Mouse (Mus musculus) adrenal gland, adult (tissue): Measurements from ENCODE around the gene Capns1.
"Not testable (repeated sequence)": the region's sequence is repeated elsewhere in the genome, so short reads cannot be mapped to it uniquely, and the experiment has no call there.

Experiments used
- DNase-seq, 2 experiments: peaks; one replicate each; pipeline ENCODE4 v3.0.0; 2022 to 2023; ENCODE audit warnings: low spot score in 1 of 2; ENCODE audit not compliant: inconsistent age in 2 of 2

Gene Capns1

DNA sequence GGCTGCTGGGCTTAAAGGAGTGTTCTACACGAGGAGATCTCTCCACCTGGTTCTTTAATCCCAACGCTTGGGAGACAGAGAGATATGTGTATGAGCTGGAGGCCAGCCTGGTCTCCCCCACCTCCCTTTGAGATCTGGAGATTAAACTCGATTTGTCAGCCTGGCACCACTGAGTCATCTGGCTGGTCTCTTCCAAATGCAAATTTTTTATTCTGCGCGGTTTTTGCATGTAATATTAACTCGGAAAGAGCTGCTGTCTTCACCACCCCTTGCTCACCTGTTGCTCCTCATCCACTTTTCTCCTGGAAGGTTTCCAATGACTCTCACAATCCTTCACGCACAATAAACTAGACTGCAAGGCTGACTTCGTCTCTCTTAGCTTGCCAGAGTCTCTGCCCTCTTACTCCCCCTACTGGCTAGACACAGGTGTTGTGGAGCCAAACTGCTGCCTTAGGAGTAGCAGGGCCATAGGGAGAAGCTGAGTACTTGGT is at the start of gene Capns1:
Capns1 (minus strand) TSS at position 331 of the 491 bp plus-strand sequence.
- DNase-seq = peak; percentile 70 to 91

DNA sequence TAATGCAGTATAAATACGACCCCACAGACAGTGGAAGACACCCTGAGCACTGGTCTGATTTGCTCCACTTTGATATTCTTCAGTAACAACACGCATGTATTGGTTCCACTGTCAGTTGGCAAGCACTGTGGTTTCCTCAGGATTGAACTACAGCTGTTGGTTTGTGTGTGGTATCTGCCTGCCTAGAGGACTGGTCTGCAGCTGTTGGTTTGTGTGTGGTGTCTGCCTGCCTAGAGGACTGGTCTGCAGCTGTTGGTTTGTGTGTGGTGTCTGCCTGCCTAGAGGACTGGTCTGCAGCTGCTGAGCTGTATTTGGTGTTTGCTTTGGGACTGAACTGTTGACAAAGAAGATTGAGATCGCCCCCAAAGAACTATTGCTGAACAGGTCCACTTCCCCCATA is 38.8 kb upstream of the Capns1 start:
- DNase-seq = not testable (repeated sequence)

DNA sequence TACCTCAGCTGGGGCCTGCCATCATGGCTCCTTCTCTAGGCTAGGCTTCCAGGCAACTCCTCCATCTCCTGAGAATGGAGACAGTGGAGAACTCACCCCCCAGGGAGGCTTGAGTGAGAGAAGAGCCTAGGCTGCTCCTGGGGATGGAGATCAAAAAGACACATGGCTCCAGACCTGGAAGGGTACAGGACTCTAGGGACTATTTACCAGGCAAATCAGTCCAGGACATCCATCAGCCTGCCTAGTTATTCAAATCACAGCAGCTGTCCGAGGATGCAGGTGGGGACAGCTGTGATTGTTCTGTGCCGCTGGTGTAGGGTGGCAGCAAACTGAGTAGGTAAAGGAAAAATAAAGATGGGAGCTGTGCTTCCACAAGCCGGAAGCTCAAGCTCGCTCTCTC is 37.0 kb upstream of the Capns1 start, which contains the start of gene Ovol3:
Ovol3 (minus strand) TSS at position 101 of the 400 bp plus-strand sequence.
- DNase-seq = no peak

DNA sequence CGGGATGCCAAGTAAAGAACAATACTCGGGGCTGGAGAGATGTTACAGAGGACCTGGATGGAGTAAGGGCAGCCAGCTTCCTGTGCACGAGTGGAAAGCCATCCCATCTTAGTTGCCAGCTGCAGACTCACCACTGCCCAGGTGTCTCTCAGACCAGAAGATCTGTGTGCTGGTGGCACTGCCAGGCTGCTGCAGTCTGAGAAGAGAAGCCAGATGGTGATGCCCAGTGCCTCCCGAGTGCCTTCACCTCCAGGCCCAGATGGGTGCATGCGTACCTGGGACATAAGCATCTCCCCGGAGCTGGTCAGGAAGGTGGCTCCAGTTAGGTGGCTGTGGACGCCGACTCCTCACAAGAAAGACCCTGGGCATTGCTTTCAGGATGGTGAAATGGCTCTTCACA is 36.5 kb upstream of the Capns1 start:
- DNase-seq = no peak

DNA sequence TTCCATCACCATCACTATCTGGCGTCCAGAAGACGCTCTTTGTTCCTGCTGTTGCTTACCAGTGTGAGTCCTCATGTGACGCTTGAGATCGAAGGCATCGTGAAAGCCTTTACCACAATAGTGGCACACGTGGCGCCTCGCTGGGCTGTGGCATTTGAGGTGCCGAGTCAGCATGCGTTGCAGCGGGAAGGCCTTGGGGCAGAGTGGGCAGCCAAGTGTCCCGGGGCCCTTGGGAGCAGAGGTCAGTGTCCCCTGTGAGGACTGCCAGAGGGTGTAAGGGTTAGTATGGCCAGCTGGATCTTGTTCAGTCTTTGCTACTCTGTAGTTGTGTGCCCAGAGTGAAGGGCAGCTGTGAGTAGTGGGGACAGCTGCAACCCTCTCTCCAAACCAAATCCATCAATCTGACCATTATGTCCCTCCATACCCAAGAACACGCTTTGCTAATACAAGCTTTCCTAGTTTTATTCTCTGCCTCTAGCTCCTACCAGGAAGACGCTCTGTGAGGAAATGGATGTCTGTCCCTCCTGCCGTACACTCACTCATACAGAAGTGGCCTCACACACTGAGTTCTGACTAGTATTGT is 35.8 kb upstream of the Capns1 start:
- DNase-seq = peak in 1 of 2 experiments; percentile 25

DNA sequence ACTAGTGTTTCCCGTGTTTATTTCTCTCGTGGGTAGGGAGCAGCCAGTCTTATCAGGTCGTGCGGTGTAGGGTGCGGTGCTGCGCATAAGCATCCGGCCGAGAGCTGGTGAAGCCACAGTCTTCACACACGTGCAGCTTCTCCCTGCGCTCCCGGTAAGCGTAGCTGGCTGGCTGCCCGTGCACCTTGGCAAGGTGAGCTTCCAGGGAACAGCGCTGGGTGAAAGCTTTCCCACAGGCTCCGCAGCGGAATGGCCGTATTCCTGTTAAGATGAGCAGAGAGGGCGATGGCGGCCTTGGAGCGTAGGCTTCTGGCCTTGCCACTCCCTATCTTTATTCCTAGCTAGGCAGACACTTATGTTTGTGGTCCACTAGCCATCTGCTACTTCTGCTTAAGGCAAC is 34.8 kb upstream of the Capns1 start:
- peak in 1 of 2 experiments; percentile 48 for DNase-seq

DNA sequence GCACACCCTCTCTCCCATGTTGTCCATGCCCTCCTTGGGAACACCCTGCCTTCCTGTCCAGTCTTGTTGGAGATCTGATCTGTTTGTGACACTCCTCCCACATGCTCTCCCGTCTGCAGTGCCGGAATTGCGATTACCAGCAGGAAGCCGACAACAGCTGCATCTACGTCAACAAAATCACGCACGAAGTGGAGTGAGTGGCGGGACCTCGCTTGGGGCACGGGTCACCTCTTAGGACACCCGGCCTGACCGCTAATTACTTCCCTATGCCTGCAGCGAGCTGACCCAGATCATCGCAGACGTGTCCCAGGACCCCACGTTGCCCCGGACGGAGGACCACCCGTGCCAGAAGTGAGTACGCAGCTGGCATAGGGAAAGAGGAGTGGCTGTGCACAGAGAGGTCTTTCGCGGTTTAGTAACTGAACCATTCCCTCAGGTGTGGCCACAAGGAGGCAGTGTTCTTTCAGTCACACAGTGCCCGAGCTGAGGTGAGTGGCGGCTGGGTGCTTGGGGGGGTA is 34.1 kb upstream of the Capns1 start:
- DNase-seq = peak; percentile 72 to 83

DNA sequence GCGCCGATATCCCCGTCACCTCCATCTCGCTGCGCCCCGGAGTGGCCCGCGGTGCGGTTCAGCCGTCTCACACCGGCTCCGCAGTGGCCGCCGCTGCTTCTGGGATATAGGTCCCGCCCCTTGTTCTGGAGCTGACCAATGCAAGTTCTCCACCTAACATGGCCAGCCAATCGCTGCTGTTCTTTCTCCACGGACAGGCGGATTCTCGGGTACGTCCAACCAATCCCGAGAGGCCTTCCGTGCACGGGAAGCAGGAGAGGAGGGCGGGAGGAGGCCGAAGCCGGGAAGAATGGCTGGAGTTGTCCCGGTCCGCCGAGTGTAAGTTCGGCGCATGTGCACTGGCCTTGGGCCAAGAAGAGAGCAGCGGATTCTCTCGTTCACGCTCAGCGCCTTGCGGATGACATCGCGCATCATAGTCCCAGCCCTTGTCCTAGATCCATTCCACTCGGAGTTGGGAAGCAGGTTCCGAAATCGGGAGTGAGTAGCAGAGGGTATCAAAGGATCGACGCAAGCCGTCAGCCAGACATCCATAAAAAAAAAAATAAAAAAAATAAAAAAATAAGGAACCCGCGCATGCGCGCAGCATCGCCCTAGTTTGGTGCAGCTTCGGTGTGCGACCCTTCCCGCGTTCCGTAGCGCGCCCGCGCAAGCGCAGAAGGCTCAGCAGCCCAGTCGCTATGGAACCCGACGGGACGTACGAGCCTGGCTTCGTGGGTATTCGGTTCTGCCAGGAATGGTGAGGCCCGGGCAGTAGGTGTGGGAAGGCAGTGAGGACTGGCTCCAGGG is 33.3 kb upstream of the Capns1 start, which contains the start of the genes Polr2i and Tbcb:
Polr2i (plus strand) TSS at position 280 of the 786 bp plus-strand sequence.
Tbcb (minus strand) TSS at position 604 of the 786 bp plus-strand sequence.
- DNase-seq = peak; percentile 99

DNA sequence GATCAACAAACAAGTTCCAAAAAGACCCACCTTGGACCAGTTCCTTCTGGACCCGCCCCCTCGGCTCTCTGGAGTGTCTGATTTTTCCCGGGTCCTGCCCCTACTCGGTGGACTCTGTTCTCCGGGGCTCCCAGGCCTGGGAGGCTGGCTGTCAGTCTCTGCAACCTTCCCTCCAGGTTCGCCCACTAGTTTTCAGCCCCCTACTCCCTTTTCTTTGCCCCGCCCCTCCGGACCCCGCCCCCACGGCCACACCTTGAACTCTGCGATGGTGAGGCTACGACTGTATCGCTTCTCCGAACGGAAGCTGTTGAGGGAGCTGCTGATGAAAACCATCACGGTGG is 32.7 kb upstream of the Capns1 start:
- no peak for DNase-seq

DNA sequence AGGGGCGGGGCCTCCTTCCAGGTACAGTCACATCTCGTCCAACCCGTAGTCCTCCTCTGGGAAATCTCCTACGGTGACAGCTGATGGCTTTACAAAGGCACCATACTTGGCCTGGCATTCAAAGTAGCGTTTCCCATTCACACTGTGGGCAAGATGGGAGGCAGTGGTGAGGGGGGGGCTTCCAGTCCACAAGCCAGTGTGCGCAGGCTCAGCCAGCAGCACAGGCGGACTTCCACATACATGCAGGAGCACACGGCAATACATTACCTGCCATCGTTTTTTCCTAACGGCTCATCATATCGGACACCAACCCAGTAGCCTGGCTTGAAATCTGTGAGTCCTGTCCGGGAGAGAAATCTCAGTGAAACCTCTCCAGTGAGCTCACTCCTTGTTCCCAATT is 25.6 kb upstream of the Capns1 start:
- DNase-seq = no peak

DNA sequence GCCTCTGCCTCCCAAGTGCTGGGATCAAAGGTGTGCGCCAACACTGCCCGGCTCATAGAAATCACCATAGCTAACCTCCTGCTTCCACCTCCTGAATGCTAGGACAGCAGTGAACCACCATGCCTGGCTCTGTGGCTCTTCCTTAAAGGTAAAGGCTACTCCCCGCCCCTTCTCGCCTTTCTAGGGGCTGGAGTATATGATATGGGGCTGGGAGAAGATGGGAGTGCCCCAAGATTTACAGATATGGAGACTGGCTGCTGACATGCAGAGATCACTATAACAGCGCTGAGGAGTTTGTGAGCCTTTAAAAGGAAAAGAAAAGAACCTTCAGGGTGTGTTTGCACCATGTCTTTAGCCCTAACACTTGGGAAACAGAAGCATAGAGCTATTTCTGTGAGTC is 23.6 kb upstream of the Capns1 start:
- DNase-seq = no peak

DNA sequence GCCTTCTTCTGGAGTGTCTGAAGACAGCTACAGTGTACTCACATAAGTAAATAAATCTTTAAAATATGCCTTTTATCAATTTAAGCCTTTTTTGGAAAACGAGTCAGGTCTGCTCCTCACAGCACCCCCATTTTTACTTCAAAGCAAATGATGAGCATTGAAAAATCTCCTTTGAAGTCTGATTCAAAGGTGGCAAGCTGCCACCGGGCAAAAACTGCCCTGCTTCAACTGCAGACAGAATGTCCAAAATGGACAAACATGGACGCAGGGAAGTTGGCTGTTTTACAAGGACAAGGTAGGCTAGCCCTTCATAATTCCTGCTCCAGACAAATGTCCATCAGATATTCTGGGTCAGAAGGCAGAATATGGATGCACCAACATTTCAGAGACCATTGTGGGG is 22.8 kb upstream of the Capns1 start:
- DNase-seq = peak; percentile 48 to 62

DNA sequence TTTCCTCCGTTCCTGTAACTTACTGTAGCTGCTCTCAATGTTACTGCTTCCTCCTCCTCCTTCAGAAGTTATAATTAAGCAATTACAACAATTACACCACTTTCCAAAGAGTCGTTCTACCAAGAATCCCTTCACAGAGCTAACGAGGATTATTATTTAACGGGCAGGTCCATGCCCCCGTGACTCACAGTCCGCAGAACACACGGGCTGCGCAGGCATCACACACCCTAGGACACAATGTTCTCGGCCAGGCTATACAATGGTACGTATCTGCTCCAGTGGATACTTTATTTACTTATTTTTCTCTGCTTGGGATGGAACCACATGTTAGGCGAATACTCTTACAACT is 21.4 kb upstream of the Capns1 start:
- no peak for DNase-seq

DNA sequence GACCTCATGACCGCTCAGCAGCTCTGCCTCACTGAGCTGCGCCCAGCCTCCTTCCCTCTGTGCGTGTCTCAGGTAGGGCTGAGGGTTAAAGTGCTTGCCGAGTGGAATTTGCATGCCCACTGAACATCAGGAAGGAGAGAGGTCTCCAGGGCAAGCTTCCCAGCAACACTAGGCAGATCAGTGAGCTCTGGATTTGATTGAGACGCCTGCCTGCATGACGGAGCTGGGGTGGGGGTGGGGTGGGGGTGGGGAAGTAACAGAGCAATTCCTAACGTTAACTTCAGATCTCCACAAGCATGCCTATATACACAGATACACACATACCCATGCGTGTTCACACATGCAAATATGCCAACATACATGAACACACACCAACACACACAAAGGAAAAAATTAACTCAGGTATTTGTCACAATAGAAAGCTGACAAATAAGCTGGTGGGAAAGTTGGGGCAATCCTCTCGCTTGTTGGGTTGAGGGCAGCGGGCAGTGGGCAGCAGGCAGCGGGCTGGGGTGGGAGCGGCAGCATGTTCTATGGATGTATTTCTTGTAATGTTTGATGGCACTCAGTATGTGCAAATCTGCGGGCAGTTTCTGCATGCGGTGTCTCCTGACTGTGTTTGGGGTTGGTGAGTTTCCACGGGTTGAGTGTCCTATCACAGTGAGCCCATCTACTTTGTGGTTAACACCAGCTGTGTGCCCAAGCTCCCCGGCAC is 20.8 kb upstream of the Capns1 start:
- peak in 1 of 2 experiments; percentile 73 for DNase-seq

DNA sequence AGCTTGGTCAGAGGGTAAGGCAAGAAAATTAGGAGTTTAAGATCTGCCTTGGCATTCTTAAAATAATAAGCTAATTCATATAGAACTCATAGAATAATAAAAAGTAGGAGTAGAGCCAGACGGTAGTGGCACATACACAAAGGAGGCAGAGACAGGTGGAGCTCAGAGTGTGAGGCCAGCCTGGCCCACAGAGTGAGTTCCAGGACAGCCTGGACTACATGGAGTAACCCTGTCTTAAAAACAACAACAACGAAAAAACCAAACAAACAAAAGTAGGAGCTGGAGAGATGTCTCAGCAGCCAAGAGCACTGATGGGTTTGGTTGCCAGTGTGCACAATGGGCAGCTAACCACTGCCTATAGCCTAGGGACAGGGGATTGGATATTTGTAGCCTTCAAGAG is 18.7 kb upstream of the Capns1 start:
- DNase-seq = no peak

DNA sequence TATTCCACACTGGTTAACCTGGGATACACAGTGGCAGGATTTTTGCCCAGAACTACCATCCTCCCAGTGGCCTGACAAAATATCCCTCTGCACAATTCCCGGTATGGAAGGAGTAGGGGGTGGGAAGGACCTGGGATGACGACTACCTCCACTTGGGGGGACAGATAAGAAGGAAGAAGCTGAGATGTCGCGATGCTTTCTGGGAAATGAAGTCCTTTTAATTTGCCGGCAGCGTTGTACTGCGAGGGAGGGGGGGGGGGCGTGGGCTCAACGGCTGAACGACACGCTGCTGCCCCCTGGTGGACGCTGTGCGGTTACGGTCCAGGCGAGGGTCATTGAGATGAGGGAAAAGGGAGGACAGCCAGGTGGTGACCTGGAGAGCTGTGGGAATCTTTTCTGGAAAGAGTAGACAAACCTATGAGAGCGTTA is 18.1 kb upstream of the Capns1 start:
- peak; percentile 65 to 87 for DNase-seq

DNA sequence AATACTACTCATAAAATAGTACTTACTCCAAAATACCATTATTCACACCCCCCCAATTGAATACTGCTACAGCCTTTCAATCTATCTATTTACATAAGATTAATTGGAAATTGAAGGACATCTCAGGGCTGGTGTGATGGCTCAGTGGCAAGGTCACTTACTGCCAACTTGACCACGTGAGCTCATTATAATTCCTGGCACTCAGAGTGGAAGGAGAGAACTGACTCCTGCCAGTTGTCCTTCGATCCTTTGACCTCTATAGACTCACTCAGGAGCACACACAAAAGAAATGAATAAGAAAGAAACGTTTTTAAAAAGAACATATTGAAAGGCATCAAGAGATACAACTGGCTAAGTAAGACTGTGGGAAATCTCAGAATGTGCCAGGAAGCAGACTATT is 17.3 kb upstream of the Capns1 start:
- DNase-seq = peak in 1 of 2 experiments; percentile 68

DNA sequence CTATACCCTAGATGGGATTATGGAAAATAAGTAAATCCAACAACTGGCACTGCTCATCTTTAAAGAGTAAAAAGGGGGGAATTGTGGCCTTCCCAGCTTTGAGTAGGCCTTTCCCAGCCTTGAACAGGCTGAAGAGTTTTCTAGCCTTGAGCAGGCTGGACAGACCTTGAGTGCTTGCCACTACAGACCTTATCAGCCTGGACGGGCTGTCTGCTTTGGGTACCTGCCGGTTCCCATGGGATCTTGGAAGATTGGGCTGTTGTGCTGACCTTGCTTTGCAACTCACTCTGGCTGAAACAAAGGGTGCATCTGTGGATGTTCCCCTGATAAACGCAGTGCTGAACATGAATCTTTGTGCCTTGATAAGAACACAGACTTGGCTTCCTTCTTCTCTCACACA is 15.3 kb upstream of the Capns1 start:
- peak; percentile 71 to 77 for DNase-seq

DNA sequence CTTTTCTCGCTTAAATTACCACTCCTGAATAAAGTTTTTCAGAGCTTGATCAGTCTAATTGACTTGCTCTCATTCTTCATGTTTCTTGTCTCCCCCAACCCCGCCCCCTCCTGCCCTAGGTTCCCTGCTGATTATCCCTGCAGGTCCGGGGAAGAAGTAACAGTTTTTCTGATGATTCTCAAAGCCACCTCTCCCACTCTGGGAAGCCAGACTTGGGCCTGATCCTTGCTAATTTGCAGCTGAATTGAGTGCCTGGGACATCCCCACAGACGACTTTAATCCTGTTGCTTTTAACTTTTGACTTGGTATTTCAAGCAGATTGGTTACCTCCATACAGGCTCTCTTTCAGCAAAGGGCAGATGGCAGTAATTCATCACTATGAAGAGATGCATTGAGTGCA is 12.4 kb upstream of the Capns1 start:
- DNase-seq = no peak

DNA sequence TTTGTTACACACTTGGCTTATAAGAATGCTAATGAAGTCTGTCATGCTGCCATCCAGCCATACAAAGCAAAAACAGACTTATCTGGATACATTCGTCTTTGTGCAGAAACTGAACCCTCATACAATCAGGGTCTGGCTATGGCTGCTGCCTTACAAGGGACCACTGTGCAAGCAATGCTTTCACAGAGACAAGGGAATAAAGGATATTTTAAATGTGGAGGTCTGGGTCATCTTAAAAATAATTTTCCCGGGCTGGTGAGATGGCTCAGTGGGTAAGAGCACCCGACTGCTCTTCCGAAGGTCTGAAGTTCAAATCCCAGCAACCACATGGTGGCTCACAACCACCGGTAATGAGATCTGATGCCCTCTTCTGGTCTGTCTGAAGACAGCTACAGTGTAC is 7.8 kb upstream of the Capns1 start:
- DNase-seq = not testable (repeated sequence)

DNA sequence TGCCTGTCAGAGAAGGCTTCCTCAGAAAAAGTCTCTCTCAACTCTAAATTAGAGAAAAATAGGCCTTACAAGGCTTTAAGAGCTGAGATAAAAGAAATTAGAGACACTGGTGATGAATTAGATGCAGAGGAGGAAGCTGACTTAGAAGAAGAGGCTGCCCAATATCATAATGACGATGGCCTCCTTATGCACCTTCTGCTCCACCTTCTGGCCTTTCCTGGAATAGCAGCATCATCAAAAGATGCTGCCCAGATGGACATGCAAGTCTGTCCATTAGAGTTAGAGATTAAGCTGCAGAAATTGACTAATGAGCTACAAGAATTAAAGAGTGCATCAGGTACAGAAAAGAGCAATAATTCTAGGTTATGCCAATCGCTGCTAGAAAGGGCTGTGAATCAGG is 6.8 kb upstream of the Capns1 start:
- peak; percentile 74 to 92 for DNase-seq

DNA sequence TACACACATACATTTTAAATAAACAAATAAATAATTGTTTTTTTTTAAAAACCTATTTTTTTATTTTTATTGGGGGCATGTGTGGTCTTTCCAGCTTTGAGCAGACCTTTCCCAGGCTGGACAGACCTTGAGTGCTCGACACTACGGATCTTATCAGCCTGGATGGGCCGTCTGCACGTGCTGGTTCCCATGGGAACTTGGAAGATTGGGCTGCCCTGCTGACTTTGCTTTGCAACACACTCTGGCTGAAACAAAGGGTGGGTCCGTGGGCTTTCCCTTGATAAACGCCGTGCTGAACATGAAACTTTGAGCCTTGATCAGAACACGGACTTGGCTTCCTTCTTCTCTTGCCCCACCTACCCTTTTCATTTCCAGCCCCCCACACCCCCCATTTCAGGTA is 5.8 kb upstream of the Capns1 start:
- no peak for DNase-seq
